Mouse (Mus musculus): Measurements from ENCODE around the gene Cep170b. TPM values are rescaled to one million over a fixed set of nuclear protein-coding genes. Genes with fewer than 3 reads are reported as not detected.

The Cep170b gene
- 10 to 100 TPM; 12.6 to 27.3 TPM for polyA plus RNA-seq (2012; fragmentation: generic; extraction: Trizol)

DNA sequence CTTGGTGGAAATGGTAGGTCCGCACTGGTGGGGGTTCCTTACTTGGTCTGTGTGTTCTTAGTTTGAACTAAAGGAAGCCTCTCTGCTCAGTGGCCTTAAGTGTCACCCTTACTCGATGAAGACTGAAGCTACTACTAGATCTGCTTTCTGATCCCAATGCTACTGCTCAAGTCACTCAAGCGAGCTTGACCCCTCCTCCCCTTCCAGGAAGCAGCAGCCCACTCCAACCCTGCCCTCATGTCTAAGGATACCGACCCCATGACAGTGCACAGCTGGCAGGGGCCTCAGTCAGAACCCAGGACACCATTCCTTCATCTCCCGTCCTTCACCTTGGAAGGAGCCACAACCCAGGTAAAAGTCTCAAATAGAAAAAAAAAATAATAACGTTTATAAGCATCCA lies at the start of gene Cep170b:
Cep170b (plus strand) TSS at position 240 of the 400 bp plus-strand sequence.

DNA sequence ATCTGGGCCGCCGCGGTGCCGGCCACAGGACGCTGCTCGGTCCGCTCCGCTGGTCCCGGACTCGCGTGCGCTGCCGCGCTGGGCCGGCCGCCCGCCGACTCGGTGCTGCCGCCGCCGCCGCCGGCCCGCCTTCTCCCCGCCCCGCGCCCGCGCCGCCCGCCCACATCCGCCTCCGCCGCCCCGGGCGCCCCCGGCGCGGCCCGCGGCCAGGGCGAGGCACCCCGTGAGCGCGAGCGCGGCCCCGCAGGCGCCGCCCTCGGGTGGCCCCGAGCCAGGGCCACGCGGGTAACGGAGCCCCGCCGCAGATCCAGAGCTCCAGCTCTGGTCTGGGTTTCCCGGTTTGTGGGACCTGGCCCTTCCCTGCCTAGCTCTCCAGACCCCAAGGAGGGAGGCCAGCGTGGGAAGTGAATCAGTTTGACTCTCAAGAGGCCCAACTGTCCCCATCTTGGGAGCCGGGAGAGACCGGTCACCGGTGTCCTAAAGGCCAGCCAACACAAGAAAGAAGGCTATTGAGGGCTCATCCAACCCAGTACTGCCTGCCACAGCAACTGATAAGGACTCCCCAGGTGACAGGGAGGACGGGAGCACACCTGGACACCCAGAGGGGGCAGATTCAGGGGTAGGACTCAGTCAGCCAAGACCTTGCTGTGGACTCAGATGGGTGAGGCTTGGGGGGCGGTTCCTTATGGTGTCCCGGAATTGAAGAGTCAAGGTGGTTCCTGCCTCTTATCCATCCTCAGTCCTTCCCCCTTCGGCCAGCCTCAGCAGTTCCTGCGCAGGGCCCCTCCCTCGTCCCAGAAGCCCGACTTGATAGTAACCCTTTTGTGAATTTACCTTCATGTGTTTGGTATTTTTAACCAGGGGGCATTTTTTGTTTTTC lies 45.9 kb upstream of the Cep170b start, which contains the start of gene Akt1:
Akt1 (minus strand) TSS at position 753 of the 880 bp plus-strand sequence.

DNA sequence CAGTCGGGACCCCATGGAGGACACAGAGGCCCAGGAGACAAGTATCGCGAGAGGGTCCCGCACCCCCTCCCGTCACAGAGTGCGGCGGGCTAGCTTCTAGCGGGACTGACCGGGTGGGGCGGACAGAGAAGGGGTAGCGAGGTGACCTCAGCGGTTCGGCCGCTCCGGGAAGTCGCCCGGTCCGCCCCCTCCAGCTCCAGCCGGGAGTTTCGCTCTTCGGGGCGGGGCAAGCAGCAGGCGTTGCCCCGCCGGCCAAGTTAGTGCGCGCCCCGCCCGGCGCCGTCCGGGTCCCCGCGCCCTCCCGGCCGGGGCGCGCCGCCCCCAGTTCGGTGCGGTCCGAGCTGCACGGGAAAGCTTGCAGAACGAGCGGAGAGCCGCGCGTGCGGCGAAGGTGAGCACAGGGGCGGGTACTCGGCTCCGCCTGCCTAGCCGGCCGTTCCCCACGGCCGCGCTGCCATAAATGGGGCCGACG lies 41.7 kb upstream of the Cep170b start, which contains the start of gene Zbtb42:
Zbtb42 (plus strand) TSS at position 274 of the 472 bp plus-strand sequence.

DNA sequence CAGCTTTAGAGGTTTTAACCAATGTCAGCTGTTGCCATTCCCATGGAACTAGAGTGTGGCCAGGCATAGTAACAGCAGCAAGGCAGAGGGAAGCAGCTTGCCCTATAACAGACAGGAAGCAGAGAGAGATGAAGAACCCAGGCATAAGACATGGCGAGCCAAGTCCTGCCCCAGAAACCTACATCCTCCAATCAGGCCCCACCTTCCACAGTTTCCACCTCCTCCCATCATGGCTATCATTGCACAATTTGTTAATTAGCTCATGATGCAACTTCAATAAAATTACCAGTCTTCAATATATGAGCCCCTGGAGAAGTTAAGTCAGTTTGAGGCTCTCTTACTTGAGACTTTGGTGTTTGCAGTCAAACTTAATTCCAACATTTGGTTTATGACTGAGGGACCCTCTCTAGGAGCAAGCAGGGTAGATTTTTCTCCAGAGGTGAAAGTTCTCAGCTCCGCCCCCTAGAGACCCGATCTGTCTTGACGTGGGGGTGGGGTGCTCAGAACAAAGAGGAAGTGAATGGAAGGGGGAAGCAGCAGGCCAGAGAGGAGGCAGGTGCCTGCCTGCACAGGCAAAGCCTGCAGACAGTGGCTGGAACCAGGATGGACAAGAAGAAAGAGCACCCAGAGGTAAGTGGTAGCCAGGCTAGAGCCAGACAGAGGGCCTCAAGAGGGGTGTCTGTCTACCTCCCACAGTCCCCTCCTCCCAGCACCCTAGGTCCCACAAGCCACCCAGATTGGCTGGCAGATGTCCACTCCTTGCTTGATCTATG lies 40.1 kb downstream of the Cep170b start, which contains the start of gene Pld4:
Pld4 (plus strand) TSS at position 502 of the 773 bp plus-strand sequence.

Other genes starting within 250 kb of the Cep170b start
- gene A530016L24Rik, start 231.0 kb upstream of the Cep170b start, polyA plus RNA-seq (2012; fragmentation: generic; extraction: Trizol): 1 to 10 TPM; 1.4 to 3.6 TPM
- 1 to 10 TPM in 1 of 2 experiments, under 1 TPM in 1; 0.06 to 1.3 TPM for gene Tmem179, start 203.7 kb upstream of the Cep170b start, polyA plus RNA-seq (2012; fragmentation: generic; extraction: Trizol)
- gene Inf2, start 131.7 kb upstream of the Cep170b start, polyA plus RNA-seq (2012; fragmentation: generic; extraction: Trizol): 100 to 1,000 TPM in 1 of 2 experiments, 10 to 100 TPM in 1; 74.5 to 134 TPM
- 1 to 10 TPM; 2.8 to 2.9 TPM for gene Adssl1, start 100.4 kb upstream of the Cep170b start, polyA plus RNA-seq (2012; fragmentation: generic; extraction: Trizol)
- gene Siva1, start 75.8 kb upstream of the Cep170b start, polyA plus RNA-seq (2012; fragmentation: generic; extraction: Trizol): 100 to 1,000 TPM; 132 to 231 TPM
- 100 to 1,000 TPM; 183 to 195 TPM for gene Akt1, start 45.6 kb upstream of the Cep170b start, polyA plus RNA-seq (2012; fragmentation: generic; extraction: Trizol)
- under 1 TPM; 0.63 TPM for gene Zbtb42, start 41.6 kb upstream of the Cep170b start, polyA plus RNA-seq (2012; fragmentation: generic; extraction: Trizol)
- under 1 TPM; 0.05 to 0.20 TPM for gene Pld4, start 40.2 kb downstream of the Cep170b start, polyA plus RNA-seq (2012; fragmentation: generic; extraction: Trizol)
- gene Ahnak2, start 82.2 kb downstream of the Cep170b start, polyA plus RNA-seq (2012; fragmentation: generic; extraction: Trizol): 10 to 100 TPM in 1 of 2 experiments, 1 to 10 TPM in 1; 2.9 to 18.8 TPM
- gene Clba1, start 88.5 kb downstream of the Cep170b start, polyA plus RNA-seq (2012; fragmentation: generic; extraction: Trizol): 10 to 100 TPM; 14.4 to 21.4 TPM
- 10 to 100 TPM; 17.1 to 24.4 TPM for gene Cdca4, start 109.0 kb downstream of the Cep170b start, polyA plus RNA-seq (2012; fragmentation: generic; extraction: Trizol)
- gene Gpr132, start 147.8 kb downstream of the Cep170b start, polyA plus RNA-seq (2012; fragmentation: generic; extraction: Trizol): not detected
- 10 to 100 TPM in 1 of 2 experiments, 1 to 10 TPM in 1; 5.8 to 10.6 TPM for gene Jag2, start 209.3 kb downstream of the Cep170b start, polyA plus RNA-seq (2012; fragmentation: generic; extraction: Trizol)
- 10 to 100 TPM; 19.1 to 31.0 TPM for gene Nudt14, start 221.7 kb downstream of the Cep170b start, polyA plus RNA-seq (2012; fragmentation: generic; extraction: Trizol)